Comparison of ENCODE assay signal across 21 mouse cellular contexts in the genomic region with DNA sequence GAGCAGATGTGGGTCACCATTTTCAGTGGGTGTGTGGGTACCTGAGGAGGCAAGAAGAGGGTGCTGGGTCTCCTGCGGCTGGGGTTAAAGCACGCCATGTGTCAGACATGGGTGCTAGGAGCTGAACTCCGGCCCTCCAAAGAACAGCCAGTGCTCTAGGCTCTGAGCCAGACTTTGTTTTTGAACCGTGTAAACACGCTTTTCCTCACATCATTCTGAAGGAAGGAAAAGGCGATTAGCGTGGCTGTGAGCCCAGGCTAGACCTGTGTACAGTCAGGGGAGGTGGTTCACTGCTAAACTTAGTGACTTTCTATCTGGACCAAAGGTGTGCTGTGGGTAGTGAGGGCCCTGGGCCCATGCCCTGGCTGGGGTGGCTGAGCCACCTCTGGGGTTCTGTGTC. TPM values are rescaled to one million over a fixed set of nuclear protein-coding genes. Genes with fewer than 3 reads are reported as not detected.
"Had no signal": no experiment of that assay in that cellular context is flagged by ENCODE, and none has a peak within 500 bp of the region (broad histone marks: within the 10 kb centered on the region; RNA-seq: fewer than 3 reads in every experiment).

No protein-coding gene starts in this region.

- H3K27me3 ChIP-seq: liver, embryonic 13.5 days; midbrain, embryonic 12.5 days; neural tube, embryonic 13.5 days; stomach, embryonic 15.5 days had no signal

- DNase-seq: kidney, adult 2 months; kidney, postnatal 25 days; layer of hippocampus, adult 9-11 months; liver, embryonic 13.5 days; retina, postnatal 1 day; right cerebral cortex, postnatal 25 days; spleen, adult 18-20 months; thymus, postnatal 36 days had no signal

- ATAC-seq: intestine, postnatal 0 days; midbrain, embryonic 16.5 days had no signal

- H3K36me3 ChIP-seq: liver, embryonic 13.5 days; midbrain, embryonic 12.5 days; neural tube, embryonic 13.5 days had no signal

- H3K4me2 ChIP-seq: liver, embryonic 13.5 days; midbrain, embryonic 12.5 days; neural tube, embryonic 13.5 days; stomach, embryonic 15.5 days had no signal

- H3K9me3 ChIP-seq: liver, embryonic 13.5 days; midbrain, embryonic 12.5 days; neural tube, embryonic 13.5 days; stomach, embryonic 15.5 days had no signal

- H3K4me3 ChIP-seq: layer of hippocampus, adult 2 months; liver, embryonic 13.5 days; midbrain, embryonic 12.5 days; myocyte; neural tube, embryonic 13.5 days; stomach, embryonic 15.5 days had no signal

- H3K4me1 ChIP-seq: liver, embryonic 13.5 days; neural tube, embryonic 13.5 days; stomach, embryonic 15.5 days had no signal

- H3K9ac ChIP-seq: liver, embryonic 13.5 days; midbrain, embryonic 12.5 days; neural tube, embryonic 13.5 days; stomach, embryonic 15.5 days had no signal

- H3K27ac ChIP-seq: kidney, postnatal 0 days; layer of hippocampus, adult 2 months; liver, embryonic 13.5 days; midbrain, embryonic 12.5 days; neural tube, embryonic 13.5 days; stomach, embryonic 15.5 days had no signal

RNA-seq across cellular contexts. Expression of gene Ip6k3, which starts 57.5 kb away (rescaled TPM):
- total RNA-seq: liver, adult 2 months; megakaryocyte progenitor cell, adult 5-6 weeks; megakaryocyte-erythroid progenitor cell, adult 5-6 weeks; neutrophil, adult 5-6 weeks had no signal
- polyA plus RNA-seq: intestine, embryonic 14.5 days; intestine, postnatal 0 days; liver, adult 2 months had no signal
